Mouse (Mus musculus): ENCODE data around the gene Ppp4c. TPM values are rescaled to one million over a fixed set of nuclear protein-coding genes. Genes with fewer than 3 reads are reported as not detected.

Ppp4c gene
- 10 to 100 TPM; 48.2 to 56.0 (median 51.2) TPM for total RNA-seq (2022)

DNA sequence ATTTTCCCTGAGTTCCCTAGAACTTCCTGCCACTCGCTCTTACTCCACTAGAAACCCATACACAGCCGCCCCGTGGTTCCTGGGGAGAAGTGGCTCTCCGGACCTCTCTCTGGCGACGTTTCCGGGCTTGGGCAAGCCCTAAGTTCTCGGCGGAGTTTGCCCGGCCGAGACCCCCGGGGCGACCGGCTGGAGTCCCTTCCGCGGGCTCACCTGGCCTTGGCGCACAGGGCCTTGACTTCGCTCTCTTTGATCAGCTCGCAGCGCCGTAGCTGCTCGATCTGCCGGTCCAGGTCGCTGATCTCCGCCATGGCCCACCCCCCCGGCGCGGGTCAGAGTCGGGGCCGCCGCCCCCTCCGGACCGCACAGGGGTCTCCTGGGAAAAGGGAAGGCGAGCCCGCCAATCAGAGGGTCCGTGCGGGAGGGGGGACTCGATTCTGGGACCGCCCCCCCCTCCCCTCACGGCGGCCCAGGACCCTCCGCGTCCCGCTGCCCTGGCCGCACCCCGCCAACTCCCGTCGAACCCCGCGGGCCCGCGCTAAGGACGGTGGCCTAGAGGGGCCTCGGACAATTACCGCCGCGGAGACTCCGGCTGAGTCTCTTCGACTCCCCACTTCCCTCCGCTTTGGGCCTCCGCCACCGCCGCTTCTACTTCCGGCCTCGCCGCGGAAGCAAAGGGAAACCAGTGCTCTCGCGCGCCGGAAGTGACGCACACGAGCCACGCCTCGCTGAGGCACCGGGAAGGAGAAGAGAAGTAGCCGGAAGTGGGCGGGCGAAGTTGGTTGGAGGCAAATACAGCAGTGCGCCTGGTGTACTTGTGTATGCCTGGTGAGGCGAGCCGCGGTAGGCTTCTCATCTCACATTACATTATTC, at the start of gene Ppp4c:
Ppp4c (minus strand) TSS at position 646 of the 870 bp plus-strand sequence.
- peak; percentile 87 to 95 for DNase-seq (ENCODE audit: low spot score in 2 of 2)

DNA sequence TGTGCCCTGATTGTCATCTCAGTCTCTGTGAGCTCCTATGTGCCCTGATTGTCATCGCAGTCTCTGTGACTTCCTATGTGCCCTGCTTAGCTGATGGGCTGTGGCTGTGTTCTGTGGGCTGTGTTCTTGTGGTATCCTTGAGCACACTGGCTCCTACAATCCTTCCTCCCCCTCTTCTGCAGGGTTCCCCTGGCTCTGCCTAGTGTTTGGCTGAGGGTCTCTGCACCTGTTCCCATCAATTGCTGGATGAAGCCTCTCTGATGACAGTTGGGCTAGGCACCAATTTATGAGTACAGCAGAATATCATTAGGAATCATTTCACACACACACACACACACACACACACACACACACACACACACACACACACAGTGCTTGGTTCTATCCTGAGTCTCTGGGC, 41.0 kb upstream of the Ppp4c start:
- DNase-seq (ENCODE audit: low spot score in 2 of 2): no peak

DNA sequence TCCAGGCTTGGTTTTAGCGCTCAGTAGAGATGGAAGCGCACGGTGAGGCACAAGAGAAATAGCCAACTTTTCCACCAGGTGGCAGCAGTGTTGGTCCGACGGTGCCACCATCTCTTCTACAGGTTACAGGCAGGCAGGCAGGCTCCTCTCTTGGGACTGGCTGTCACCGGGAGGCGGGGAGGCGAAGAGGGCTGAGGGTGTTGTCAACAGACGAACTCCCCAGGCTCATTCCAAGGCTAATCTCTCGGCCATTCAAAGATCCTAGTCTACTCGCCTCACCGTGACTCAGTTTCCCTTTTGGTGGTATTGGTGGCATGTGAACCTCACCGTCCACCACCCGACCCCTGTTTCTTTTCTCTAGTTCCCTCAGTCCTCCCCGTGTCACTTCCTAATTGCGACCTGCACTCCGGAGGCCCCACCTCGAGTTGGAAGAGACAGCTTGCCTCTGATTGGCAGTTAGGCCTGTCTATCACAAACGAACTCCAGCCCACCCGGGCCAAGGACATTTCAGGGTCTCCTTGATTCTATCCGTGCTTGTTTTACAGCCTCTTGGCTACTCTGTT, 39.8 kb upstream of the Ppp4c start:
- DNase-seq (ENCODE audit: low spot score in 2 of 2): peak; percentile 61 to 64

DNA sequence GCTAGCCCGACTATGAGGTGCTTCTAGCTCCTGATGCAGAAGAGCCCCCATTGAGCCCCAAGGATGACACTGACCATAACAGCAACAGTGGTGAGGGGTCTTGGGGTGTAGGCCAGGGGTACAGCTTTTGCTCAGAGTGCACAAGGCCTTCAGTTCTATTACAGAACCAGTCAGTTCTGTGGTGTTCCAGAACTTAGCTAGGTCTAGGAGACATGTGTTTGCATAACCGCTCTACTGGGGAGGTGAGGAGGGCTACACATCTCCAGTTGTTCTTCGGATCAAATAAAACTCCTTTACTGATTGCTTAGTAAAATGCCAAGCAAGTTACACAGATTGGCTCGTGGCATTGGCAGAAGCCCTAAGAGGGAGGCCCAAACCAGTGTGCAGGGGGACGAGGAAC, 39.2 kb upstream of the Ppp4c start, which contains the start of gene 4930451I11Rik:
4930451I11Rik (minus strand) TSS at position 101 of the 400 bp plus-strand sequence.
- DNase-seq (ENCODE audit: low spot score in 2 of 2): no peak

DNA sequence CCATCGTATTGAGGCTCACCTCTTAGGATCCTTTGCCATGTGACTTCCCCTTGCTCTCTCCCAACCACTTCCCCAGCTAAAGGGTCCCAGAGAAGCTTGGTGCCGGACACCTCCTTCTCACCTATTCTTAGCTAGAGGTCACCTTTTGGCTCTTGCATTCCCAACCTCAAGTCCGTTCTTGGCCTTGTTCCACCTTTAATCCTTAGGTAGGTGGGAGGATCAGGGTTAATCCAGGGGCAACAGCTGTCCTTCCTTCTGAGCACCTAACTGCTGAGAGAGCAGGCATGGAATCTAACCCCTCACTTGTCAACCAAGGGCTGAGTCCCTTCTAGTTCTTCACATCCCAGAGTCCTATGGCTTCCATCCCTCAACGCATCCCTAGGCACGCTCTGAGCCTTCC, 33.7 kb upstream of the Ppp4c start:
- DNase-seq (ENCODE audit: low spot score in 2 of 2): no peak

DNA sequence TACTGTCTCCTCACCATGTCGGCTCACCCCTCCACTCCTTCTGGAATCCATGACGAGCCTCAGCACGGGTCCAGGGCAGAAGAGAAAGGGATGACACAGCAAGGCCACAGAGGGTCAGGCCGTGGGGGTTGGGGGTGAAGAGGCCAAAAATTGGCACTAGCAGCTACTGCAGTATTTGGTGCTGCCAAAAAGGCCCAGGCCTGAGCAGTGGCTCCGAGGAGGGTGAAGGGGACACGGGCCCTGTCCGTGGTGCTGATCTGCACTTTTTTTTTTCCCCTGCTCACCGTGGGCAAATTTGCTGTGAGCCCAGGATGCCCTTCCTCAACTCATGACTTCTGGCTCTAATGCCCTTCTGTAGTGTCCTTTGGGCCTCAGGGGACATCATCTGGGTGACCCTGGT, 33.1 kb upstream of the Ppp4c start:
- no peak for DNase-seq (ENCODE audit: low spot score in 2 of 2)

DNA sequence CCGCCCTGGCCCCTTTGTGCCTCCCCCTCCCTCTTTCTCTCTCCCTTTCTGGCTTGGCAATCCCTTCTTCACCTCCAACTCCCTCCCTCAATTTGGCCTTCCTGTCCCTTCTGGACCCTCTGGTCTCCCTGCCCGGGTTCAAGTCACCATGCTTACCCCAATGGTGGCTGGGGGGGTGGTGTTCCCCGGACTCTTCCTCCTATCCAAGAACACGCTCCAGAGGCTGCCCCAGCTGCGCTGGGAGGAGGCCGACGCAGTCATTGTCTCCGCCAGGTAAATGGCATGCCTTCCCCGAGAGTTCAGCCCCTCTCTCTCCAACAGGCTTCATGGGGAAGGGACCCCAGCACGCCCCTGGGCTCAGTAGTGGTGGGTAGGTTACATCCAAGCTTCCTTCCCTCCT, 31.6 kb upstream of the Ppp4c start:
- no peak for DNase-seq (ENCODE audit: low spot score in 2 of 2)

DNA sequence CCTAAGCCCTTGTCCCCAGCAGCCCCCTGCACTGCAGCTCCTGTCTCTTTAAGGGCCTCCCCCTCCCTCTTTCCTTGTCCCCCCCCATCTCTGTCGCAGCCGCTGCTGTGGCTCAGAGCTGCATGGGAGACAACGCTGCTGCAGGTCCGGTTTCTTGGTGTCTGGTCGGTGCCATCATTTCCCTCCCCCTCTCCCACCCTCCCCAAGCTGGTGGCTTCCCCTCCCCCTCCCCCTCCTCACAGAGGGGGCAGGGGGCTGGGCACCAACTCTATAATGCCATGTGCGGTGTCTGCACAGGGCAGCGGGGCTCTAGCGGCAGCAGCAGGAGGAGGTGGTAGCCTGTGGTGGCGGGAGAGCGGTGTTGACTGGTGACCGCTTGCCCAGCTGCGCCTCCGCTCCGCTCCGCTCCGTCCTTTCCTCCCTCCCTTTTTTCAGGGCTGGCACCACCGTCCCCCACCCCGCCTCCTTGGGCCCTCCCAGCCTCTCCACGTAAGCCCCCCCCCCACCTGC, 31.0 kb upstream of the Ppp4c start:
- DNase-seq (ENCODE audit: low spot score in 2 of 2): no peak

DNA sequence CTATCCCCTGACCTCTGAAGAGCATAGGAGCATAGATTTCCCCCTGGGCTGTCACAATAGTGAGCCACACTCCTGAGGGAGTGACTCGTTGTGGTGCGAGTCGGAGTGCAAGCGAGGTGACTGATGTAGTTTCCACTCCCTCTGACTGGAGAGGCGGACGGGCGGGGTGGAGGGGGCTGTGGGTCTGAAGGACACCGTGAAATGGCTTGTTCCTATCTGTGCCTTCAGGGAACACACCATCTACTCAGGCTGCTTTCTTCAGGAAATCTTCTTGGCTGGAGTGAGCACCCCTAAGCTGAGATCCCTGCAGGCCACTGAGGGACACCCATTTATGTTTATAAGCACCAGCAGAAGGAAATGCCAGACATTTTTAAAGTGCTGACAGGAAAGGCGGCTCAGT, 30.4 kb upstream of the Ppp4c start:
- DNase-seq (ENCODE audit: low spot score in 2 of 2): no peak

DNA sequence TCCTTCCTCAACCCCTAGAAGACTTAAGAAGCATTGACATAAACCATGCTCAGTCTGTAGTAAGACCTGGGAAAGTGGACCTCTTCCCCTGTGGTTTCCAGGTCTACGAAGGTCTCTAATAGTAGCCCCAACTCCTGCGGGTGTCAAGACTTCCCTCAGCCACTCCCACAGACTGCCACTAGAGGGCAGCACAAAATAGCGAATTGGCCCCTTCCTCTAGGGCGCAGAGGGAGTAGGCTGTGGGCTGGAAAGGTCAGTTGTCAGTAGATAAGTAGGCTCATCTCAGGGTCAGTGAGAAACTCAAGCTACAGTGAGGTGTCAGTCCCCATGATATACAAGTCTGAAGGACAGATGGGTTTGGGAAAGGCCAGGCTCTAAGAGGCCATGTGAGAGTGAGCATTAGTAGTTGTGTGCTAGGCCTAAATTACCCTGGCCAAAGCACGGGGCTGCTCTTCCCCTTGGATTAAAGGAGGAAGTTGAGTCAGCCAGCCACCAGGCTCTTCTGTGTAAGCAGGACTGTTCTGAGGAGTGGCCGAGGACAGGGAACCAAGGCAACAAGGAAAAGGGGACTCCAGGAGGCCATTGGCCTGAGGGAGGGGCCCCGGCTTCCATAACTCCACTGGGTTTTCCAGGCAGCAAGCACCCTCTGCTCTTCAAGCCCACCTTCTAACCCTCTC, 29.7 kb upstream of the Ppp4c start:
- peak in 1 of 2 experiments; percentile 83 for DNase-seq (ENCODE audit: low spot score in 2 of 2)

DNA sequence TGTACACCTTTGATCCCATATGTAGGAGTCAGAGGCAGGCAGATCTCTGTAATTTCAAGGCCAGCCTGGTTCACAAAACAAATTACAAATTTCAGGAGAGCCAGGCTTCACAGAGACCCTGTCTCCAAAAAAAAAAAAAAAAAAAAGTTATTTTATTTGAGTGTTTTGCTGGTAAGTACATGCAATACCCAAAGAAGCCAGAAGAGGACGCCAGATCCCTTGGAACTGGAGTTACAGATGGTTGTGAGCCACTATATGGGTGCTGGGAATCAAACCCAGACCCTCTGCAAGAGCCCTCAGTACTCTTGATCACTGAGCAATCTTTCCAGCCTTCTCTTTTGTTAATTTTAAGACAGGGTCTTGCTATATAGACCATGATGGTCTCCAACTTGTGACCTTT, 26.5 kb upstream of the Ppp4c start:
- no peak for DNase-seq (ENCODE audit: low spot score in 2 of 2)

DNA sequence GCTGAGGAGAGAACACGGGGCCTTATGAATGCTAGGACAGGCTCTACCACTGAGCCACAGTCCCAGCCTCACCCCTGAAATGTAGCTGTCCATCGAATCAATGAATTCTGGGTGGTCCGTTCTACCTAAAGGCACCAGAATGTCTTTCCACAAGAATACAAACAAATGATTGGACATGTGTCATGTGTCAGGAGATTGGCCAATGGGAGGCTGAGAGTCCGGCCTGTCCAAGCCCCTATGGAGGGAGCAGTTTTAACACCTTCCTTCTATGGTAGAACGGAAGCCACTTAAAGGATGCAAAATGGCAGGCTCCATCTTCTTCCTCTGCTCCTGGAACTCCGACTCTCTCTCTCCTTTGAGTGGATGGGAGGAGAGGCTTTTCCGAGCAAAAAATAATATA, 25.3 kb upstream of the Ppp4c start:
- no peak for DNase-seq (ENCODE audit: low spot score in 2 of 2)

DNA sequence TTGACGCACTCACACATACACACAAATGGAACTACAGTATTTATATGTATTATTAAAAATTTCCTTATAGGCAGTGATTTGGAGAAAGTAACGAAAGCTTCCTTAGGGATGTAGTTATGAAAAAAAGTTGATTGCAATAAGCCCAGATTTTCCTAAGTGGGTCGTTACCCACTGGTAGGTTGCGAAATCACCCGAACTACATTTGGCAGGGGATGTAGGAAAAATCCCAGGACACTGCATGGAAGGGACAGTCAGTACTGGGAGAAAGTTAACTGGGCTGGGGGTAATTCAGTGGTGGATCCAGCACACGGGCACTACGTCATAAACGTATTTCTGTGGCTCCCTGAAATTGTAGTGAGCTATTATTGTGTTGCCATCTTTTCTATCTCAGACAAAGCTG, 24.2 kb upstream of the Ppp4c start:
- DNase-seq (ENCODE audit: low spot score in 2 of 2): no peak

DNA sequence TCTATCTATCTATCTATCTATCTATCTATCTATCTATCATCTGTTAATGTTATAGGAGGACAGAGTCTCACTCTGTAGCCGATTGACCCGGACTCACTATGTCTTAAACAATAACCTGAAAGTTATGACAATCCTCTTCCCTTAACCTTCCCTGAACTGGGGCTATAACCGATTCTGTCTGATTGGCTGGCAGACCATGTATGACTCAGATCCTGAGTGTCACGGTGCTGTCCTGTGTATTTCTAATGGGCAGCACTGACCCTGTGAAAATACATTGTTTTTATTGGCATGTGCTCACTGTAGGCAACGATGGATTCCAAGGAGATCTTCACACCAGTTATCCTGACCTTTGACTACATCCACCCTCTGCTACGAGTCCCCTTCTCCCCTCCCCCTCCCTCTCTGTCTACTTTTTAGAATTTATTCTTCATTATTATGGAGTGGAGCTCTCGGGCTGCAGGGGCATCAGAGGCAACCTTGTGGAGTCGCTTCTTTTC, 23.5 kb upstream of the Ppp4c start:
- no peak for DNase-seq (ENCODE audit: low spot score in 2 of 2)

DNA sequence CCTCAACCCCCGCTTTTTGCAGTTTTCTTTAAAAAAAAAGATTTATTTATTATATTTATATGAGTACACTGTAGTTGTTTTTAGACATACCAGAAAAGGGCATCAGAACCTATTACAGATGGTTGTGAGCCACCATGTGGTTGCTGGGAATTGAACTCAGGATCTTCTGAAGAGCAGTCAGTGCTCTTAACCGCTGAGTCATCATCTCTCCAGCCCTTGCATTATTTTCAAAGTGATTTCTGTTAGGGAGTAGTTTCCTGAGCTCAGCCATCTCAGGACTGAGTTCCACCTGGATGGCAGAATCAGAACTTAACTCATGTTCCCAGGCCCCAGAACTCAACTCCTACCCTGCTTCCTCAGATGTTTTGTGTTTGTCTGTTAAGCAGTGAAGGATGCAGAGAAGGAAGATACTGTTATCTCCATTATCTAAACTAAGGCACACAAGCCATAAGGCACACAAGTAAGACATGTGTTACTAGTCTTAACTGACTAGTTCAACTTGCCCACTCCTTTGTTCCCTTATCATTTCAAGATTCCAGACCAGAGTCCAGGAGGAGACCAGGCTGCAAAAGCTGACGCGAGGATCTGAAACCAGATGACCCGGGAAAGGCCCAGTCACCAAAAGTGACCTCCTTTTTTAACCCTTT, 17.6 kb upstream of the Ppp4c start:
- DNase-seq (ENCODE audit: low spot score in 2 of 2): no peak

DNA sequence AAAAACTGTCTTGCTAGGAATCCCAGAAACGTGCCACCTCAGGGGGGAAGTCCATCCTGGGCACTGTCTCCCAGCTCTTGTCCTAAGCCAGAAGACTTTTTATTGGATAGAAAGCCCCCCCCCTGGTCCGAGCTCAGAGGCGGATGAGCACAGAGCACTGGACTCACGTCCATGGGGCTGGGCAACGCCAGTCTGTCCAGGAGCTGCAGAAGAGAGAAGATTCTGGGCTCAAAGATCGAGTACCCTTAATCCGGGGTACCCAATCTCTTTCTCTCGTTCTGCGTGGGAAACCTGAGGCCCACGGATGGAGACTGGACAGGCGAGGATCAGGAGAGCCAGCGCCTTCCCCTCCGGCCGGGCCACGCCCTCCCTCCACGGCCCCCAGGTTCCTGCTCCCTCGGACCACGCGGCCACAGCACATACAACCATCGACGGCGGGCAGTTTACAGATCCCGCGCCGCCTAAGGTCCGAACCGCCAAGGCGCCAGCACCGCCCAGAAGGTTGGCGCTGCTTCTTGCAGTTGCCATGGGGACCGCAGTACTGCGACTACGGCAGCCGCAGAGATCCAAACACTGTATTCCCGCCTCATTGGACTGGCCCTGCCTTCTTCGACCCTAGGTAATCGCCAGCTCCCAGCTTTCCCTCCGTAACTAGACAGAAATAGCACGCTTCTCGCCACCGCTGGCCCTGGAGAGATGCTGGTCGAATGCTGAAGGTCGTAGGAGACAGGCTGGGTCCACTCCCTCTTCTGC, 16.6 kb upstream of the Ppp4c start:
- peak; percentile 84 to 85 for DNase-seq (ENCODE audit: low spot score in 2 of 2)

DNA sequence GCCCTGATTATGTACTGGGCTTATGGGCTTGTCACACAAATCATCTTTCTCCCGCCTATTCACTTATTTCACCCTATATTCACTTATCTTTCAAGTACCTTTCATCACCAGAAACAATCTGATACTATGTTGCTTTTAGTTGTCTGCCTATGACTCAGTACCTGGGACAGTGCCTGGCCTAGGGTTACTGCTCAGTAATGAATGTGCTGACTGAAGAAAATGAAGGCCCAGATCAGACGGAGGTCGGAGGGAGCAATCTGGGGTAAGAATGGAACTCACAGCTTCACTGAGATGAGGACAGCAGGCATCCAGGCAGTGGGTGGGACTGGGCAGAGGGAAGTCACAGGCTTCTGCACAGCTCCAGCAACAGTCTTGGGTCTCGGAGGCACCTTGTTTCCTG, 15.1 kb upstream of the Ppp4c start:
- no peak for DNase-seq (ENCODE audit: low spot score in 2 of 2)

DNA sequence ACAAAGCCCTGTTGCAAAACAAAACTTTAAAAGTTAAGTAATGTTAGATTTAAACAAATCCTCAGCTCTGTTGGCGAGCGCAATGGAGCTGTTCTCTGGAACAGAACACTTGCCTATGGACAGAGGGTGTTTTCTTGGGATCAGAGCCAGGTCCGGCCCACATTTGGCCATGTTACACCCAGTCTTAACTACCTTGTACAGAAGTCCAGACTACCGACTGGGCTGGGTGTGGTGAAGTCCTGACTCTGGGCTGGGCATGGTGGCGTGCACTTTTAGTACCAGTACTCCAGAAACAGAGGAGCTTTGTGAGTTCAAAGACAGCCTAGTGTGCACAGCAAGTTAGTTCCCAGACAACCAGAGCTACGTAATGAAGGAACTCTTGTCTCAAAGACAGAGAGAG, 14.7 kb upstream of the Ppp4c start:
- DNase-seq (ENCODE audit: low spot score in 2 of 2): no peak

DNA sequence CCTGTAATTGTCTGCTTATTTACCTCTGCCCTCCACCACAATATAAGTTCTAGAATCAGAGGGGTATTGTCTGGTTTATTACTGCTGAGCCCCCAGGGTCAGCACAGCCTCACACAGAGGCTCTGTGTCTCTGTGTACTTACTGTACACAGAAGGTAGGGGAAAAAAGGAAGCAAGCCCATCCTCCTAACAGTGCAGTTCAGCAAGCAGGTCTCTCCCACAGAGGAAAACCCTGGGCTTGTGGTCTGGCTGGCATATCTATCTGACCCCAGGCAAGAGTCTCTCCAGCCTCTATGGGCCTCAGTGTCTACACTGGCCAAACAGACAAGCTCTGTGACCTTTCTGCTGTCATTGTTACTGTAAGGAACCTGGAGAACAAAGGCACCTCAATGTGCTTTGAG, 11.5 kb upstream of the Ppp4c start:
- no peak for DNase-seq (ENCODE audit: low spot score in 2 of 2)

DNA sequence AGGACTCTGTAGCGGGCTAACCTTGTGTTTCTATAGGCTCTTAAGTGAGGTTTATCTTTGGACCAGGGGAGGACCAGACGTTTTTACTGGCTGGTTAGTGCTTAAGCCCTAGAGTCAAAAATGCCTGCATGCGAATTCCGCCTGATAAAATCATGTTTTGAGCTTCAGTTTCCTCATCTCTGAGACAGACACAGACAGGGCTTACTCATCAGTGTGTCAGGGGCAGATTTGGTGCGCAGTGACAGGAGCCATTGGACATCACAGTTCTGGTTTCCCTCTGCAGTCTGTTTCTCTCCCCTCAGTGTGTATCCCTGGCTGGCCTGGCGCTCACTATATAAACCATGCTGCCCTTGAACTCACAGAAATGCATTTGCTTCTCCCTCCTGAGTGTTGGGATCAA, 10.9 kb upstream of the Ppp4c start:
- no peak for DNase-seq (ENCODE audit: low spot score in 2 of 2)
